Mouse (Mus musculus) neural tube, embryonic 13.5 days (tissue): ENCODE results near the gene Hpca. TPM values are rescaled to one million over a fixed set of nuclear protein-coding genes. Genes with fewer than 3 reads are reported as not detected.

Source experiments
- ATAC-seq: fragments of 200-750 bp; cut with Nextera tagmentation; 2 replicates; pipeline ENCODE4 v1.8.0; 2017; ENCODE audit warnings: low read depth, mild to moderate bottlenecking, moderate TSS enrichment, moderate library complexity
- H3K27ac ChIP-seq: fragments of 300-500 bp; sonication (generic); replicated peaks from 2 replicates; pipeline ENCODE4 v1.5.1; 2015; ENCODE audit warnings: moderate library complexity, mild to moderate bottlenecking, inconsistent platforms
- H3K27me3 ChIP-seq: fragments of 300-500 bp; sonication (generic); 2 replicates; pipeline ENCODE4 v1.6.1; 2015; ENCODE audit warnings: mild to moderate bottlenecking, inconsistent platforms
- H3K36me3 ChIP-seq: fragments of 300-500 bp; sonication (generic); 2 replicates; pipeline ENCODE4 v1.6.1; 2015; ENCODE audit warnings: mild to moderate bottlenecking, inconsistent platforms
- H3K4me1 ChIP-seq: fragments of 300-500 bp; sonication (generic); replicated peaks from 2 replicates; pipeline ENCODE4 v1.6.1; 2015; ENCODE audit warnings: inconsistent platforms
- H3K4me2 ChIP-seq: fragments of 300-500 bp; sonication (generic); 2 replicates; pipeline ENCODE4 v1.6.1; 2015; ENCODE audit warnings: inconsistent platforms, mild to moderate bottlenecking, moderate library complexity
- H3K4me3 ChIP-seq: fragments of 300-500 bp; sonication (generic); 2 replicates; pipeline ENCODE4 v1.5.1; 2015; ENCODE audit warnings: mild to moderate bottlenecking, inconsistent platforms
- H3K9ac ChIP-seq: fragments of 300-500 bp; sonication (generic); 2 replicates; pipeline ENCODE4 v1.6.1; 2015; ENCODE audit warnings: moderate library complexity, mild to moderate bottlenecking, inconsistent platforms
- H3K9me3 ChIP-seq: fragments of 300-500 bp; sonication (generic); 2 replicates; pipeline ENCODE4 v1.6.1; 2016; ENCODE audit warnings: inconsistent platforms
- whole genome bisulfite sequencing: fragments of 180-500 bp; shearing (Covaris S2); methylation state at CpG from one replicate; pipeline ENCODE4 v1.1.7; 2015; 5-methylcytosine and 5-hydroxymethylcytosine counted together
- polyA plus RNA-seq: library from polyadenylated mRNA; unstranded; fragments of >200 nt; fragmentation: Nextera tagmentation; extraction: Ambion mirVana; gene quantifications from 2 replicates; pipeline ENCODE4 v1.2.1, GENCODE M21; 2015

Gene Hpca
- polyA plus RNA-seq, 1 experiment from 2014 or later, result 50.3 TPM

- Histone ChIP-seq H3K9ac (peak within 1 kb of the TSS; percentile 35; the same call in 1 of the 2 replicates), H3K4me3 (peak within 1 kb of the TSS; percentile 14; the same call in 1 of the 2 replicates), H3K27me3 (peaks cover 57% of the 10 kb centered on the region), H3K9me3 (no peaks in the 10 kb centered on the region), H3K4me2 (peak within 1 kb of the TSS; percentile 46), H3K36me3 (no peaks in the 10 kb centered on the region), H3K4me1 (peaks cover 7% of the 10 kb centered on the region; the same call in 1 of the 2 replicates), H3K27ac (no peak within 1 kb of the TSS)
- WGBS, result 2% methylated on average over 40 of the region's 40 CpGs
- no peak for ATAC-seq
These were observed 16.5 kb downstream of the Hpca start, which contains the start of gene Tmem54 for GRCm38 (mm10) chr4:129105356-129105755. Gene Tmem54 (plus strand): TSS chr4:129105548.

- Histone ChIP-seq H3K27ac (no peak overlapping the region), H3K9me3 (no peaks in the 10 kb centered on the region), H3K36me3 (no peaks in the 10 kb centered on the region), H3K4me3 (no peak overlapping the region), H3K27me3 (peaks cover 47% of the 10 kb centered on the region), H3K9ac (no peak overlapping the region), H3K4me1 (peaks cover 7% of the 10 kb centered on the region; the same call in 1 of the 2 replicates), H3K4me2 (no peak overlapping the region)
- ATAC-seq, result no peak
- 86% methylated on average over 14 of the region's 14 CpGs for WGBS
These were observed 19.6 kb downstream of the Hpca start for GRCm38 (mm10) chr4:129102133-129102829.

- H3K4me1 ChIP-seq, result no peaks in the 10 kb centered on the region
These were observed 24.8 kb downstream of the Hpca start for GRCm38 (mm10) chr4:129097006-129097405.

GRCm38 (mm10) chr4:129095276-129095675, 26.6 kb downstream of the Hpca start:
- WGBS, result 34% methylated on average over 15 of the region's 15 CpGs
- H3K4me2 ChIP-seq, result no peak overlapping the region
- H3K9me3 ChIP-seq, result no peaks in the 10 kb centered on the region

More at GRCm38 (mm10) chr4:129097006-129097405, 24.8 kb downstream of the Hpca start:
- Histone ChIP-seq H3K9me3 (no peaks in the 10 kb centered on the region), H3K4me3 (no peak overlapping the region), H3K36me3 (no peaks in the 10 kb centered on the region), H3K27ac (no peak overlapping the region), H3K4me2 (no peak overlapping the region), H3K27me3 (no peaks in the 10 kb centered on the region), H3K9ac (no peak overlapping the region)
- WGBS, result 75% methylated on average over 7 of the region's 7 CpGs
- ATAC-seq, result no peak

GRCm38 (mm10) chr4:129087850-129088249, 34.0 kb downstream of the Hpca start:
- 39% methylated on average over 5 of the region's 5 CpGs for WGBS
- ATAC-seq, result no peak

More at GRCm38 (mm10) chr4:129095276-129095675, 26.6 kb downstream of the Hpca start:
- Histone ChIP-seq H3K4me1 (no peaks in the 10 kb centered on the region), H3K27me3 (no peaks in the 10 kb centered on the region), H3K4me3 (no peak overlapping the region), H3K9ac (no peak overlapping the region), H3K36me3 (no peaks in the 10 kb centered on the region), H3K27ac (no peak overlapping the region)
- no peak for ATAC-seq

GRCm38 (mm10) chr4:129086078-129086477, 35.8 kb downstream of the Hpca start:
- peak; percentile 25; the same call in 1 of the 2 replicates for ATAC-seq
- Histone ChIP-seq H3K27ac (no peak overlapping the region), H3K4me1 (peaks cover 15% of the 10 kb centered on the region), H3K9me3 (no peaks in the 10 kb centered on the region), H3K27me3 (no peaks in the 10 kb centered on the region), H3K36me3 (peaks cover 42% of the 10 kb centered on the region), H3K4me2 (no peak overlapping the region), H3K9ac (no peak overlapping the region), H3K4me3 (no peak overlapping the region)
- WGBS, result 29% methylated on average over 8 of the region's 8 CpGs

More at GRCm38 (mm10) chr4:129087850-129088249, 34.0 kb downstream of the Hpca start:
- H3K4me1 ChIP-seq, result no peaks in the 10 kb centered on the region; the same call in 1 of the 2 replicates
- H3K4me2 ChIP-seq, result no peak overlapping the region
- H3K36me3 ChIP-seq, result peaks cover 30% of the 10 kb centered on the region
- H3K27ac ChIP-seq, result no peak overlapping the region
- H3K9ac ChIP-seq, result no peak overlapping the region
- H3K4me3 ChIP-seq, result no peak overlapping the region
- H3K27me3 ChIP-seq, result no peaks in the 10 kb centered on the region
- H3K9me3 ChIP-seq, result no peaks in the 10 kb centered on the region

GRCm38 (mm10) chr4:129084896-129085295, 36.9 kb downstream of the Hpca start:
- Histone ChIP-seq H3K36me3 (peaks cover 54% of the 10 kb centered on the region), H3K27ac (no peak overlapping the region), H3K4me1 (peaks cover 16% of the 10 kb centered on the region), H3K4me2 (no peak overlapping the region), H3K4me3 (no peak overlapping the region), H3K27me3 (no peaks in the 10 kb centered on the region), H3K9me3 (no peaks in the 10 kb centered on the region), H3K9ac (no peak overlapping the region)
- ATAC-seq, result no peak
- WGBS, result 89% methylated on average over 9 of the region's 9 CpGs

- Histone ChIP-seq H3K4me1 (peaks cover 16% of the 10 kb centered on the region), H3K27ac (no peak overlapping the region), H3K27me3 (no peaks in the 10 kb centered on the region), H3K4me2 (no peak overlapping the region), H3K36me3 (peaks cover 77% of the 10 kb centered on the region), H3K4me3 (no peak overlapping the region), H3K9ac (no peak overlapping the region), H3K9me3 (no peaks in the 10 kb centered on the region)
- peak; percentile 69 for ATAC-seq
- 53% methylated on average over 10 of the region's 10 CpGs for WGBS
These were observed 39.3 kb downstream of the Hpca start for GRCm38 (mm10) chr4:129082379-129083115.

GRCm38 (mm10) chr4:129081939-129082338, 39.9 kb downstream of the Hpca start:
- H3K27me3 ChIP-seq, result no peaks in the 10 kb centered on the region
- no peak overlapping the region for H3K4me2 ChIP-seq
- peaks cover 83% of the 10 kb centered on the region for H3K36me3 ChIP-seq
- no peak overlapping the region for H3K27ac ChIP-seq
- H3K4me1 ChIP-seq, result peaks cover 16% of the 10 kb centered on the region
- H3K9me3 ChIP-seq, result no peaks in the 10 kb centered on the region
- 83% methylated on average over 3 of the region's 3 CpGs for WGBS
- ATAC-seq, result no peak
- H3K9ac ChIP-seq, result no peak overlapping the region
- H3K4me3 ChIP-seq, result no peak overlapping the region

- 50% methylated on average over 6 of the region's 6 CpGs for WGBS
- no peak overlapping the region for H3K4me3 ChIP-seq
- H3K36me3 ChIP-seq, result peaks cover 88% of the 10 kb centered on the region
- peak overlapping the region; percentile 46; the same call in 1 of the 2 replicates for H3K27ac ChIP-seq
- H3K4me1 ChIP-seq, result peaks cover 16% of the 10 kb centered on the region
- ATAC-seq, result no peak
- 0 out of 2 replicates have a peak overlapping the region, but pooled peaks have one; percentile 19 for H3K9ac ChIP-seq
- H3K9me3 ChIP-seq, result no peaks in the 10 kb centered on the region
- no peaks in the 10 kb centered on the region for H3K27me3 ChIP-seq
- H3K4me2 ChIP-seq, result no peak overlapping the region
These were observed 40.3 kb downstream of the Hpca start for GRCm38 (mm10) chr4:129081512-129081911.

- Histone ChIP-seq H3K9ac (0 out of 2 replicates have a peak overlapping the region, but pooled peaks have one; percentile 19), H3K27ac (peak overlapping the region; percentile 46; the same call in 1 of the 2 replicates), H3K27me3 (no peaks in the 10 kb centered on the region), H3K4me2 (no peak overlapping the region), H3K9me3 (no peaks in the 10 kb centered on the region), H3K4me1 (peaks cover 16% of the 10 kb centered on the region), H3K4me3 (no peak overlapping the region), H3K36me3 (peaks cover 92% of the 10 kb centered on the region)
- no peak for ATAC-seq
- WGBS, result 86% methylated on average over 7 of the region's 7 CpGs
These were observed 40.8 kb downstream of the Hpca start for GRCm38 (mm10) chr4:129081041-129081440.

GRCm38 (mm10) chr4:129079126-129079525, 42.7 kb downstream of the Hpca start:
- Histone ChIP-seq H3K4me3 (no peak overlapping the region), H3K9me3 (no peaks in the 10 kb centered on the region), H3K9ac (no peak overlapping the region), H3K27me3 (no peaks in the 10 kb centered on the region), H3K4me2 (no peak overlapping the region), H3K4me1 (peaks cover 16% of the 10 kb centered on the region), H3K27ac (no peak overlapping the region), H3K36me3 (peaks cover 92% of the 10 kb centered on the region)
- 96% methylated on average over 9 of the region's 9 CpGs for WGBS
- ATAC-seq, result no peak
